Mouse (Mus musculus) midbrain, embryonic 11.5 days (tissue): ENCODE data around the gene 2410004B18Rik. TPM values are rescaled to one million over a fixed set of nuclear protein-coding genes. Genes with fewer than 3 reads are reported as not detected.

Experiments
- ATAC-seq: fragments of 200-750 bp; cut with Nextera tagmentation; 2 replicates; pipeline ENCODE4 v1.8.0; 2017; ENCODE audit warnings: moderate TSS enrichment, moderate library complexity; ENCODE audit not compliant: low FRiP score
- DNase-seq: peaks from one replicate; pipeline ENCODE4 v3.0.0; 2015; ENCODE audit warnings: low spot score; ENCODE audit errors: missing footprints
- H3K27ac ChIP-seq: fragments of 300-500 bp; sonication (generic); 2 replicates; pipeline ENCODE4 v1.5.1; 2014; ENCODE audit warnings: low read depth, low read length
- H3K27me3 ChIP-seq: fragments of 300-500 bp; sonication (generic); 2 replicates; pipeline ENCODE4 v1.6.1; 2014; ENCODE audit warnings: mild to moderate bottlenecking, low read length, moderate library complexity, mixed read lengths; ENCODE audit not compliant: control insufficient read depth, insufficient read depth
- H3K36me3 ChIP-seq: fragments of 300-500 bp; sonication (generic); 2 replicates; pipeline ENCODE4 v1.6.1; 2014; ENCODE audit warnings: mild to moderate bottlenecking, low read length, moderate library complexity, mixed read lengths; ENCODE audit not compliant: control insufficient read depth, insufficient read depth
- H3K4me1 ChIP-seq: fragments of 300-500 bp; sonication (generic); 2 replicates; pipeline ENCODE4 v1.6.1; 2014; ENCODE audit warnings: low read length; ENCODE audit not compliant: control insufficient read depth, insufficient read depth
- H3K4me2 ChIP-seq: fragments of 300-500 bp; sonication (generic); 2 replicates; pipeline ENCODE4 v1.6.1; 2014; ENCODE audit warnings: mild to moderate bottlenecking, moderate library complexity
- H3K4me3 ChIP-seq: fragments of 300-500 bp; sonication (generic); 2 replicates; pipeline ENCODE4 v1.5.1; 2014; ENCODE audit warnings: low read depth, low read length
- H3K9ac ChIP-seq: fragments of 300-500 bp; sonication (generic); 2 replicates; pipeline ENCODE4 v1.6.1; 2014; ENCODE audit warnings: low read length
- H3K9me3 ChIP-seq: fragments of 300-500 bp; sonication (generic); 2 replicates; pipeline ENCODE4 v1.6.1; 2016; ENCODE audit warnings: low read length; ENCODE audit not compliant: control insufficient read depth
- WGBS: fragments of 180-500 bp; shearing (Covaris S2); extraction: QIAGEN DNeasy Blood & Tissue Kit; methylation state at CpG from one replicate; pipeline ENCODE4 v1.1.7; 2014; 5-methylcytosine and 5-hydroxymethylcytosine counted together
- polyA plus RNA-seq: library from polyadenylated mRNA; unstranded; fragments of >200 nt; fragmentation: Nextera tagmentation; extraction: Ambion mirVana; gene quantifications from 2 replicates; pipeline ENCODE4 v1.2.1, GENCODE M21; 2014

The 2410004B18Rik gene
- polyA plus RNA-seq, 1 experiment from 2014 or later: 63.3 TPM

- no peaks in the 10 kb centered on the region for H3K36me3 ChIP-seq
- no peak overlapping the region for H3K9ac ChIP-seq
- DNase-seq (no peak), ATAC-seq (no peak)
- H3K4me3 ChIP-seq: no peak overlapping the region
- H3K27me3 ChIP-seq: peaks cover 28% of the 10 kb centered on the region
- H3K27ac ChIP-seq: no peak overlapping the region
- no peak overlapping the region for H3K4me2 ChIP-seq
- no peaks in the 10 kb centered on the region for H3K9me3 ChIP-seq
- WGBS: 88% methylated on average over 13 of the region's 13 CpGs
- peaks cover 11% of the 10 kb centered on the region for H3K4me1 ChIP-seq
Measured at GRCm38 (mm10) chr3:145991130-145991529, 53.3 kb downstream of the 2410004B18Rik start.

GRCm38 (mm10) chr3:145991976-145992730, 54.3 kb downstream of the 2410004B18Rik start:
- H3K36me3 ChIP-seq: no peaks in the 10 kb centered on the region
- H3K9me3 ChIP-seq: no peaks in the 10 kb centered on the region
- no peak overlapping the region for H3K9ac ChIP-seq
- DNase-seq (no peak), ATAC-seq (no peak)
- 83% methylated on average over 10 of the region's 10 CpGs for WGBS
- no peak overlapping the region for H3K4me2 ChIP-seq
- H3K27me3 ChIP-seq: peaks cover 20% of the 10 kb centered on the region
- peaks cover 11% of the 10 kb centered on the region for H3K4me1 ChIP-seq
- no peak overlapping the region for H3K27ac ChIP-seq
- no peak overlapping the region for H3K4me3 ChIP-seq

- no peak for ATAC-seq
- Histone ChIP-seq H3K4me3 (no peak overlapping the region), H3K9me3 (no peaks in the 10 kb centered on the region), H3K27me3 (peaks cover 15% of the 10 kb centered on the region), H3K36me3 (no peaks in the 10 kb centered on the region), H3K4me2 (no peak overlapping the region), H3K9ac (no peak overlapping the region), H3K4me1 (peaks cover 11% of the 10 kb centered on the region), H3K27ac (no peak overlapping the region)
- no peak for DNase-seq
- WGBS: 92% methylated on average over 10 of the region's 10 CpGs
Measured at GRCm38 (mm10) chr3:145992796-145993195, 55.0 kb downstream of the 2410004B18Rik start.

DNA sequence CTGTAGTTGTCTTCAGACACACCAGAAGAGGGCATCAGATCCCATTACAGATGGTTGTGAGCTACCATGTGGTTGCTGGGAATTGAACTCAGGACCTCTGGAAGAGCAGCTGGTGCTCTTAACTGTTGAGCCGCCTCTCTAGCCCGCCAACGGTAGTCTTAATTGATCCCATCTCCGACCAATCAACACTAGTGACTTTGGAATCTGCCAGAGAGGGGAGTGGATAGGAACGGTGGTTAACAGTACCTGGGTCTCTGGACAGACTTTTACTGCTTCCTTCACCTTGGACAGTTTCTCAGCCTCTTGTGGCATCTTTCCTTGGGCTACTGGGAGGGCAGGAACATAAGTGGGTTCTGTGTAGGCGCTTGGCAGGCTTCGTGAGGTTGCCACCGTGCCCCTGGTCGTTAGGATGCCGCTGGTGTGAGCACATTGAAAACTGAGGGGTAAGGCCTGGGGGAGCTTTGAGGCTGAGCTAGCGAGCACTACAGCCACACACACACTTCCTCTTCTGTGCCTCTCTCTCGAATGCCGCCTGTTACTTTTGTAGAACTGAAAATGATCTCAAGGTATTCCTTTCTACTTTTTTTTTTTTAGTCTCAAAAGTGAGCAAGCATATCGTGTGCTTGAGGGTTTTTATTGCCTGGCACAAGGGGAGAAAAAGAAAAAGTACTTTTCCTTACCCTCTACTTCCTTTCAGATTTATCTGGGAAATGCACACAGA, 55.8 kb downstream of the 2410004B18Rik start:
- no peak overlapping the region for H3K9ac ChIP-seq
- H3K4me3 ChIP-seq: no peak overlapping the region
- H3K27me3 ChIP-seq: peaks cover 8% of the 10 kb centered on the region
- ATAC-seq (no peak), DNase-seq (no peak)
- H3K4me1 ChIP-seq: peaks cover 7% of the 10 kb centered on the region
- 0 out of 2 replicates have a peak, but pooled peaks cover under 1% of the 10 kb centered on the region for H3K36me3 ChIP-seq
- no peak overlapping the region for H3K27ac ChIP-seq
- 88% methylated on average over 14 of the region's 14 CpGs for WGBS
- H3K9me3 ChIP-seq: no peaks in the 10 kb centered on the region
- H3K4me2 ChIP-seq: no peak overlapping the region

Other genes starting within 250 kb of the 2410004B18Rik start
- gene Ddah1, start 179.3 kb upstream of the 2410004B18Rik start, polyA plus RNA-seq: 26.3 and 26.8 TPM in 2 replicates
- gene Bcl10, start 15.2 kb upstream of the 2410004B18Rik start, polyA plus RNA-seq: 57.4 and 59.2 TPM in 2 replicates
- 0.93 and 1.1 TPM in 2 replicates for gene Syde2, start 49.9 kb downstream of the 2410004B18Rik start, polyA plus RNA-seq
- gene Wdr63, start 170.1 kb downstream of the 2410004B18Rik start, polyA plus RNA-seq: not detected in 2 replicates
- 3.6 and 5.1 TPM in 2 replicates for gene Mcoln3, start 179.4 kb downstream of the 2410004B18Rik start, polyA plus RNA-seq
- 0.37 and 0.46 TPM in 2 replicates for gene Mcoln2, start 211.8 kb downstream of the 2410004B18Rik start, polyA plus RNA-seq